Mouse (Mus musculus) gastrocnemius, postnatal 10 days (tissue): ENCODE measurements around the gene Mxd3. TPM values are rescaled to one million over a fixed set of nuclear protein-coding genes. Genes with fewer than 3 reads are reported as not detected.

Source experiments
- DNase-seq: peaks from one replicate; pipeline ENCODE4 v3.0.0; 2021; ENCODE audit warnings: mixed read lengths
- total RNA-seq, 2 experiments: library from RNA; stranded (reverse); gene quantifications; 2 replicates each; pipeline ENCODE4 v1.2.3; 2021

Gene Mxd3
- total RNA-seq, 2 experiments from 2014 or later: 6.2 to 7.8 TPM

DNA sequence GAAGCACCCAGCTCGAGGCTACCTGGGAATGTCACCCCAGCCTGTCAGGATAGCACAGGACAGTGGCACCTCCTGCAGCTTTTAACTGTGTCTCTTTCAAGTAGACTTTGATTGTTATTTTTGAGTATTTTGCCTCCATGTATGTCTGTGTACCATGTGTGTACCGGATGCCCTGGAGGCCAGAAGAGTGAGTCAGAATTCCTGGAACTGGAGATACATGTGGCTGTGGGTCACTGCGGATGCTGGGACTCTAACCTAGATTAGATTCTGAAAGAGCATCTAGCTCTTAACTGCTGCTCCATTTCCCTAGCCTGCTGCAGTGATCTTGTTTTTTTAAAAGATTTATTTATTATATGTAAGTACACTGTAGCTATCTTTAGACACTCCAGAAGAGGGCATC, 2.7 kb upstream of the Mxd3 start:
- no peak for DNase-seq

DNA sequence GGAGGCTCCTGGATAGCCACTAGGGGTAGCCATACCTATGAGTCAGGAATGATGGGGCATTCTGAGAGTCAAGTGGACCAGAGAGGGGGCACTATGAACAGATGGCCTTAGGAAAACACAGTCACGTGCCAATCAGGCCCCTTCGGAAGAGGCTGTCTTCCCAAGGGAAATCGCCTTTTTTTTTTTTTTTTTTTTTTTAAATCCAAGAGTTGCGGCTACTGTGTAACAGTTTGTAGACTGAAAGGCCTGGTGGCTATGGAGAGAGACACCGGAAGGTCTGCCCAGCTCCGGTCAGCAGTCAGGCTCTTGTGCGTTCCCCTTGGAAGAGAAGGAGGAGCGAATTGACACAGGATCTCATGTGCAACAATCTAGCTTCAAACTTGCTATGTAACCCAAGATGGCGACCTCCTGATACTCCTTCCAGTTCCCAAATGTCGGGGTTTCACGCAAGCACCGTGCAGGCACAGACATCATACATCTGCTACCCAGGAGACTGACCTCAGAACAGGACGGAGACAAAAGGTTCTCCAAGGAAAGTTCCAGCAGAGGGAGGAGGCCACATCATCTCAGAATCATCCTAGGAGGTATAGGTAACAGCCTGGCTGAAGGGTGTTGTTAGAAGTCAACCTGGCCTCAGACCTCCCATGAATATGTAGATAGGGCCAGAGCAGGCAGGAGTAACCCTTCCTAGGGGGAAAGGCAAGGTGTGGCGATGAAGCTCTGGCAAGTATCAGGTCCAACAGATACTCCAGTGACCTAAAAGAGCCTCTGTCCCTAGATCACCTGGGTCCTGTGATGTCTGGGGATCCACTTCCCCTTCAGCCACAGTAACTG, 1.2 kb upstream of the Mxd3 start:
- DNase-seq: no peak

DNA sequence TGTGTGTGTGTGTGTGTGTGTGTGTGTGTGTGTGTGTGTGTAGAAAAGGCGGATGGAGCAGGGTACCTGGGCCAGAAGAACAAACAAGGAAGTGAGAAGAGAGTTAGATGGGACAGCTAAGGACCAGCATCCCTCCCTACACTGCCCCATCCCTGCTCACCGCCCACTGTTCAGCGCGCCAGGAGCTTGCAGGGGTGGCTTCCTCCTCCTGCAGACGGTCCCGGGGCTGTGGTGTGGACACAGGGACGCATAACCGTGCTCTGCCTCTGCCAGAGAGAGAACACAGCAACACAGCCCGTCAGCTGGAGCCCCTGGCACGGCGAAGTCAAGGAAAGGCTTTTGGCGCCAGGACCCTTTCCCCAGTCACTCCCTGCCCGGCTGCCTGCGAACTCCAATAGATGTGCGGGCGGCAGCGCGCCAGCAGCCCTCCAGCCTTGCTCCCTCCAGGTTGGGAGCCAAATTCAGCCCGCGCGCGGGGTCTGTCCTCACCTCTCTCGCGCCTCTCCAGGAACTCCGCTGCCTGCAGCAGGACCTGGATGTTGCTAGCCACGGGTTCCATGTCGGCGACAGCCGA, 427 bp downstream of the Mxd3 start:
- peak; percentile 55 for DNase-seq

DNA sequence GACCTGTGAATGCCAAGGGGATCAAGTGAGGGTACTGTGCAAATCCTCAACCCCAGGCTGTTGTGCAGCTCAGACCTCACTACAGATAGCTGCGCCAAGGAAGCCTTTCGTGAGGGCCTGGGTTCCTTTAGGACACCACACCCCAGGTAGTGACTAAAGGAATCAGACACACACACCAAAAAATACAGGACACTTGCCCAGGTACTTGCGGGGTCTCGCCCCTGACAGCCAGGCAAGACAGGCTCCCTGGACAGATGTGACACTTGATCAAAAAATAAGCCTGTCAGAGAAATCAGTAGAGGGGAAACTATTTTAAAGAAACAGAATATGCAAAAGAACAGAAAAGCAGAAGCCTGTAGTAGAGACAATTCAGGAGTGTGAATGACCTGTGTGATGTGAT, 982 bp downstream of the Mxd3 start:
- no peak for DNase-seq

DNA sequence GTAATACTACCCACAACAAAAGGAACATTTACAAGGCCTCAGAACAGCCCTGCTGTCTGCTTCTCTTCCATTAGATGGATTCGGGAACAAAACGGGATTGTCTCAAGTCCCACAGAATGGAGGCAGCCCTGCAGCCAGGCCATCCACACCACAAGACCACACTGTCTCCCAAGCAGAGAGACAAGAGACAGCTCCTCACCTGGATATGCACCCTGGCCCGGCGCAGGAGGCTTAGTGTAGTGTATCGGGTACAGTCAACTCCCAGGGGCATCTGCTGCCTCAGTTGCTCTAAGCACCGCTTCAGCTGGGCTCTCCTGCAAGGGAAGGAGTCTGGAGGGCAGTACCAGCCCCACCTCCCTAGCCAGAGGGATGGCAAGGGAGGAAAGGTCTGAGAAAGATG, 1.5 kb downstream of the Mxd3 start:
- no peak for DNase-seq

DNA sequence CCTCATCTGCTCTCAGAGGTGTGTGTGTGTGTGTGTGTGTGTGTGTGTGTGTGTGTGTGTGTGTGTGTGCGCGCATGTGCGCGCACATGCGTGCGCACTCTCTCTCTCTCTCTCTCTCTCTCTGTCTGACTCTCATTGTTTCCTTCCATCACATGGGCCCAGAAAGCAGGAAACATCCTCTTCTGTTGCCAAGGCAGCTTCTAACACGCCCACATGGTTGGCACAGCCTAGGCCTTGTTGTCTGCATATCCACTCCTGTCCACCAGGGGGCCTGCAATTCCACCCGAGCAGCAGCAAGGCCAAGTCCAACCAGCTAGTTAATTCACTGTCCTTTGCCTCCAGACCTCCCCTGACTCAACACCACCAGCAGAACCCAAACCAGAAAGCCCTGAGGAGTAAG, 2.0 kb downstream of the Mxd3 start:
- peak; percentile 78 for DNase-seq

DNA sequence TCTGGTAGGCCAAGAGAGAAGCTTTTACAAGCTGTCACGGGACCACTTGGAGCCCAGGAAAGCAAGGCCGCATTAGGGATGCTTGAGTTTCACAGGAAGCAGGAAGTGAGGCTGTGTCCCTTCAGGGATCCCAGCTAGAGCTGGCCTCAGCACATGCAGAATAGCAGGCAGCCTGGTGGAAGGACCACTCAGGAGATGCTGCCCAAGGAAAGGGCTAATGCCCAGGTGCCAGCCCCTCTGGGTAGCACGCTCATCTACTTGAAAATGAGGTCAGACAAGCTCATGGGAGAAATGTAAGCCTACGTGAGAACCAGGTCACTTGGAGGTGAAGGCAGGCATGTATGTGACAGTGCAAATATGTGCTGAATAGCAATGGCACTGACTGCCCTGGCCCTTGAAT, 2.5 kb downstream of the Mxd3 start:
- DNase-seq: no peak

DNA sequence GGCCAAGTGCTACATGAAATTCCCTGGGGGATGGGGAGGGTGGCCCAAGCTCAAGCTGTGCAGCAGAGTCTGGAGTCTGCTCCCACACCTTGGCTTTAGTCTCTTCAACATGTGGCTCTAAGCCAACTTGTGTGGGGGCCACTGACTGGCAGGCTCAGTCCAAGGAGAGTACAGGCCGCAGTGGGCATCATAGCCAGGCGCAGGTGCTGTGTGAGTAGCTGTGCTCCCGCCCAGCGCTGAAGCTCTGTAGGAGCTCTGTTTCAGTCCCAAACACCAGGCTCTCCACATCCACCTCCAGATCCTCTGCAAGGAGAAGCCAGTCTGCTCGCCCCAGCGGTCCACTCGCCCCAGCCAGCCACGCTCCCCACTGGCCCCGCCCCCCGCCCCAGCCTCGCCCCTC, 4.0 kb downstream of the Mxd3 start:
- DNase-seq: no peak

DNA sequence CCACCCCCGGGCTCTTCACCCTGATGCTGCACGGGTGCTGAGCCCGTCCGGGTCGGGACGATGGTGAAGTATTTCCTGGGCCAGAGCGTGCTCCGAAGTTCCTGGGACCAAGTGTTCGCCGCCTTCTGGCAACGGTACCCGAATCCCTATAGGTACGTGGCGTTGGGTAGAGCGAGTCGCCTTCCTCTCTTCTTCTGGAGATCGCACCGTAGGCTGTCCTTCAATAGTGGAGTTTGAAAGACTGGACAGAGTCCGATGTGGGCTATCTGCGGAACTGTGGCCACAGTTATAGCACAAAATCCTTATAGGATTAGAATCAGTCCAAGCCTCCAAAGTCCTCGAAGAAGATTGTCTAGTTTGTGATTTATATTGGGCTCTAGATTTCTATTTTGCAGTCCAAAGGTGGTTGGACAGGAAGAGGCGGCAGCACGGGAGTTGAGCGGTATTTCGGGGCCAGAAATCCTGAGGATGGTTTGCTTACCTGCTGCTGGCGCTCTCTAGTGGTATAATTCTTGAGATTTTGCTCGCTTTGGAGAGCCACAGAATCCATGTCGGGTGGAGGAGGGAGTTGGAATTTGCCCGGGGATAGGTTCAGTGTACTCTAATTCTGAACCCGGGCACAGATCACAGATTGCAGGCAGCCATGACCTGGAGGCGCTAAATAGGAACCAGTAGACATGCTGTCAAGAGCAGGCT, 7.3 kb downstream of the Mxd3 start:
- DNase-seq: no peak

DNA sequence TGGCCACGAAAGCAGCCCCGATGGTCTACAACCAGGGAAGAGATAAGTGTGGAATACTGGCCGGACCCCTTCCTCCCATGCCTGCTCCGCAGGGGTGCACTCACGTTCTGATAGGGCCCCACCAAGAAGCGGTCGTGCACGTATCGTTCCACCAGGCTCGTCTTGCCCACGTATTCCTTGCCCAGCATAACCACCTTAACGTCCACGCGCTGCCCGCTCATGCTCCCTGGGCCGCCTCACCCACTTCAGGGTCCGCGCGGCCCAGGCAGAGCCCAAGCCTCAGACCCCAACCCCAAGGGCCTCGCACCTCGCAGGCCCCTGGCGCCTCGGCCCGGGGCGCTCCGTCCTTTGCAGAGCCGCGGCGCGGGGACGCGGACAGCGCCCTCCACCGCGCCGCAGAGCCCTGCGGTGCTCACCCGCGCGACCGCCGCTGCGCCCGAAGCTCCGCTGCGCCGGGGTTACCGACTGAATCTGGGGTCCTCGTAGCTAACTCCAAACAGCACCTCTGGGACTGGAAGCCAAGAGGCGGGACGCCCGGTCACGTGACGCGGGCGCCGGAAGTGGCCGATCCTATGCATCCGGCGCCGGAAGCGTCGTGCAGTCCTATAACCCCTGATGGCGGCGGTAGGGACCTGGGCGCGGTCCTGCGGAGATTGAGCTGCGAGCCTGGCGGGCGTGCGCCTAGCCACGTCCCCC, 8.0 kb downstream of the Mxd3 start, which contains the start of gene Rab24:
TSS of gene Rab24 (minus strand) at position 513 of the 696 bp plus-strand sequence.
- peak; percentile 90 for DNase-seq

DNA sequence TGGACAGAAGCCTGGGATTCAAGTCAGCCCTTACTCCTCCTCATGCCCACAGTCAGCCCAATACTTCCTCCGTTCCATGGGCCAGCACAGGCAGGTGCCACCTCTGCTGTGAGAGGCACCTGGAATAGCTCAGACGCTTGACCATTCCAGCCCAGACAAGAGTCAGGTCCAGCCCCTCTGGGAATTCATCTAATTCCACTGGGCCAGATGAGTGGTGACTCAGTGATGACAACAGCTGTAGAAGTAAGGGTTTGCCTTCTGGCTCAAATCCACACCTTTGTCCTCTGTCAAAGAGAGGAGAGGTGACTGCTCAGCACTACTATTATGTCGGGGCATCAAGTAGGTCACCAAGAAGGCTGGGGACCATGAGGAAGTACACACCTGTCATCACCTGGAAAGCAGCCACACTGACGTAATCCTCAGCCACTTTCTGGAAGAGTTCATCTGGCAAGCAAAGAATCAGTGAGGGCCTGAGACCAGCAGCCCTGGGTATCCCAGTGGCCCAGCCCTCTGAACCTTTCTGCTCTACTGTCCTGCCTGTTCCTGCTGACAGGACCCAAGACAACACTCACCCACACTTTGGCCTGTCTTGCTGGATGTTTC, 9.6 kb downstream of the Mxd3 start, which contains the start of gene Prelid1:
TSS of gene Prelid1 (plus strand) at position 570 of the 603 bp plus-strand sequence.
- DNase-seq: no peak

DNA sequence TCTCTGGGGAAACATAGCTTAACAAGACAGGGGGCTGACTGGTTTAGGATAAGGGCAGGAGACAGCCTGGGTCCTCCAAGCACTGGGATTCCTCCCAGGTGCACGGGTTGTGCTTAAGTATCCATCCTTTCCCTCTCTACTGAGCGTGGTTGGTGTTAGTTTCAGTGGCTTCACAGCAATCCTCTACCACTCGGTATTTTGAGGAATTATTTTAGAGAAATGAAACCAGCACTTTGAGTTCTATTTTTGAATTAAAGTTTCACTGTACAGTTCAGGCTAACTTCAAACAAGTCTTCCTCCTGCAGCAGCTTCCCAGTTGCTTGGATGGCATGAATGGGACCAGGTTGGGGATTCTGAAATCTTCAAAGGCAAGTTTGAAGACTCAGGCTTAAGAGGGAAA, 11.3 kb downstream of the Mxd3 start:
- no peak for DNase-seq

DNA sequence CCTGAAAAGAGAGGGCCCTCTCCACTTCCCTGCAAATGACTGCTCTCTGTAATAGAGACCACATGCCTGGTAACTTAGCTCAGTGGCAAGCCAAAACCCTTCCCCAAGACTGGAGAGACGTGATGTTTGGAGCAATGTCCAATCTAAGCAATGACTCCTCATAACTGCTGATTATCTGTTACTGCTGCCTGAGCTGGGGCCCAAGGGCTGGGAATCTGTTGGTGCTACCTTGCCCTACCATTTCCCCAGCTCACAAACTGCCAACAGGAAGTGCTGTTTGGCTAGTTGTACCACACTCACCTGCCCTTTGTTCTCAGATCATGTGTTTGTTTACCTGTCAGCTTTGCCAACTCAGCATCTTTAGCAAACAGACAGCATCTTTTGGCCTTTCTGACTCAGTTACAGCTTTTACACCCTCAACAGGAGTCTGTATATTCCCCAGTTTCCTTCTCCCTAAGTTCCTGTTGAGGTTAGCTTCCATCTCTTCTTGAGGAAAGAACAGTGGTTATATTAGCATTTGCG, 14.7 kb downstream of the Mxd3 start:
- no peak for DNase-seq

DNA sequence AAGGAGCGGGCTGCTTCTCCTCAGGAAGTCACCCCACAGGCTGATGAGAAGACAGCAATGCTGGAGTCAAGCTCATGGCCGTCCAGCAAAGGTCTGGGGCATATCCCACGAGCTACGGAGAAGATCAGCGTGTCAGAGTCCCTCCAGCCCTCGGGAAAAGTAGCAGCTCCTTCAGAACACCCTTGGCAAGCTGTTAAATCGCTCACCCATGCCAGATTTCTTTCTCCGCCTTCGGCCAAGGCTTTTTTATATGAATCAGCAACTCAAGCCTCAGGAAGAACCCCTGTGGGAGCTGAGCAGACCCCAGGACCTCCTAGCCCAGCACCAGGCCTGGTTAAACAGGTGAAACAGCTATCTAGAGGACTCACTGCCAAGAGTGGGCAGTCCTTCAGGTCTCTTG, 16.6 kb downstream of the Mxd3 start:
- no peak for DNase-seq

DNA sequence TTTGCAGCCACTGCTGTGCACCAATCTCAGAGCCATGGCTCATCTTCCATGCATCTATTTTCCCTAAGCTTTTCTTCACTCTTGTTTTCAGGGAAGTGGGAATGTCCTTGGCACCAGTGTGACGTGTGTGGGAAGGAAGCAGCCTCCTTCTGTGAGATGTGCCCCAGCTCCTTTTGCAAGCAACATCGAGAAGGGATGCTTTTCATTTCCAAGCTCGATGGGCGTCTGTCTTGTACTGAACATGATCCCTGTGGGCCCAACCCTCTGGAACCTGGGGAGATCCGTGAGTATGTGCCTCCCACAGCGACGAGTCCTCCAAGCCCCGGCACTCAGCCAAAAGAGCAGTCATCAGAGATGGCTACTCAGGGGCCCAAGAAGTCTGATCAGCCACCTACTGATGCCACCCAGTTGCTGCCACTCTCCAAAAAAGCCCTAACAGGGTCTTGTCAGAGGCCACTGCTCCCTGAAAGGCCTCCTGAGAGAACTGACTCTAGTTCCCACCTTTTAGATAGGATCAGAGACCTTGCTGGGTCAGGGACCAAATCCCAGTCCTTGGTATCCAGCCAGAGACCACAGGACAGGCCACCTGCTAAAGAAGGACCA, 17.5 kb downstream of the Mxd3 start:
- no peak for DNase-seq

DNA sequence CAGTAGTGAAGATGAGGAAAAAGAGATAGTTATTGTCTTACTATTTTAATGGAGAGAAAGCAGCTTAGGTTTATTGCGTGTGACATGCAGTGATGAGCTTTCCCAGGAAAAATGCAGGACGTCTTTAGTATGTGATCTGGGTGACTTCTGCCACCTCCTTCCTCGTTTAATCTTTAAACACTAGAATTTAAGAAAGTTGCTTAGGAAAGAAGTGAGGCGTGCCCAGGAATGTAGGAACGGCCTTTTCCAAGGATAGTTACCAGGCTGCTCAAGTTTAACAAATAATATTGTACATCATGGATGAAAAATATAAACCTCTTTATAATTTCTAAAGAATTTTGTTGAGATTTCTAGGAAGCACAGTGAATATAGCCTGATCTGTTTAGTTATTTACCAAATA, 28.7 kb downstream of the Mxd3 start:
- no peak for DNase-seq

DNA sequence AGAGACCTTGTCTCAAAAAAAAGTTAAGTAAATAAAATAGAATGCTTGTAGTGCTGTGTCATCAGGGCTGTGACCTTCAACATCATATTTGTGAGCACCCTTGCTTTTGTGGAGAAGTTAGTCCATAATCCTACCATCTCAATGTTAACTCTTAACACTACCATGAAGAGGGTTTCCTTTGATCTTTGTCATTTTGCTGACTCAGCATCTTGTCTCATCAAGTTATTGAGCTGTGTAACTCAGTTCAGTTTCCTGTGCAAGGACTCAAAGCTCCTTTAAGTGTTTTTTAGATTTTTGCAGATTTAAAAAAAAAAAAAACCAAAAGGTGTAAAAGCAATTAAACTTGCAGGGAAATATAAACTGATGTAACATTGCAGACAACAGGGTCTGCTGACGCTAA, 32.9 kb downstream of the Mxd3 start:
- DNase-seq: no peak

DNA sequence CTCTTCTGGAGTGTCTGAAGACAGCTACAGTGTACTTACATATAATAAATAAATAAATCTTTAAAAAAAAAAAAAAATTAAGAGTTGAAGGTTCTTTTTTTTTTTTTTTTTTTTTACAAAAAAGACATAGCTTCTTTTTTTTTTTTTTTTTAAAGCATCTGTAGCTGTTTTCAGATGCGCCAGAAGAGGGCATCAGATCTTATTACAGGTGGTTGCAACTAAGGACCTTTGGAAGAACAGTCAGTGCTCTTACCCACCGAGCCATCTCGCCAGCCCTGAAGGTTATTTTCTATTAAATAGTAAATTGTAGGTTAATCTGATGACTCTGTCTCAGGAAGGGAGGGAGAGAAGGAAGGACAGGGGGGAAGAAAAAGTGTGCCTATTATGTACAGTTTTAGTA, 40.8 kb downstream of the Mxd3 start:
- DNase-seq: no peak

DNA sequence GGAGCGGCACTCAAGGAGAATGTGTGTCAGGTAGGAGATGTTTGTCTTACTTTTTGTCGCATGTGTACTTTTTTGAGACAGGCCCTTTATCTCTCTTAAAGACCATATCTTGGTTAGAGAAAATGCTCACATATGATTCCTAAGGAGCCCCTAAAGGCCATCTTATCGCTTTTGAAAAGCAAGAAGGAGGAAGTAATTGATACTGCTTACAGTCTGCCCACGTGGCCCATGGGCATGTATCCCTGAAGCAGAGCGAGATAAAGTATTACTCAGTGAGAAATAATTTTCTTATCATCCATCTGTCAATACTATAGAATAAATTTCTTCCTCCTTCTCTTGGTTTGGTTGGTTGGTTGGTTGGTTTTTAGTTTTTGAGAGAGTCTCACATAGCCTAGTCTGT, 52.0 kb downstream of the Mxd3 start:
- DNase-seq: no peak

DNA sequence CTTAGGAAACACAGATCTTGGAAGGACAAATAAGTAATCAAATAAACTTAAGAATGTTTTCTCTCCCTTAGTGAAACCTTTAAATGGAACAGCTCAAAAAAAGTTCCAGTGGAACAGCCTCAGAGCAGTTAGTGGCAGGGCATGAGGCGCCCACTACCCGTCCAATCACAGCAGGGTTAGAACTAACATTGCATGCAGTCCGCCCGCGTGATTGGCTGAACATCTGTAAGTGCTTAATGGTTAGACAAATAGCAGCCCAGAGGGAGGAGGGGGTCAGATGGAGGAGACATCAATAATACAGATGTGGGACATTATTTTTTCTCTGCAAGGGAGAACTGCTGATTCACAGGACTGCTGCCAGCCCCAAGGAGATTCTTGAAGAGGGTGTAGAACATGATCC, 52.4 kb downstream of the Mxd3 start:
- no peak for DNase-seq
